Mouse (Mus musculus): ENCODE measurements around the gene Draxin.
"Not testable (repeated sequence)": the region's sequence is repeated elsewhere in the genome, so short reads cannot be mapped to it uniquely, and the experiment has no call there.

The Draxin gene

DNA sequence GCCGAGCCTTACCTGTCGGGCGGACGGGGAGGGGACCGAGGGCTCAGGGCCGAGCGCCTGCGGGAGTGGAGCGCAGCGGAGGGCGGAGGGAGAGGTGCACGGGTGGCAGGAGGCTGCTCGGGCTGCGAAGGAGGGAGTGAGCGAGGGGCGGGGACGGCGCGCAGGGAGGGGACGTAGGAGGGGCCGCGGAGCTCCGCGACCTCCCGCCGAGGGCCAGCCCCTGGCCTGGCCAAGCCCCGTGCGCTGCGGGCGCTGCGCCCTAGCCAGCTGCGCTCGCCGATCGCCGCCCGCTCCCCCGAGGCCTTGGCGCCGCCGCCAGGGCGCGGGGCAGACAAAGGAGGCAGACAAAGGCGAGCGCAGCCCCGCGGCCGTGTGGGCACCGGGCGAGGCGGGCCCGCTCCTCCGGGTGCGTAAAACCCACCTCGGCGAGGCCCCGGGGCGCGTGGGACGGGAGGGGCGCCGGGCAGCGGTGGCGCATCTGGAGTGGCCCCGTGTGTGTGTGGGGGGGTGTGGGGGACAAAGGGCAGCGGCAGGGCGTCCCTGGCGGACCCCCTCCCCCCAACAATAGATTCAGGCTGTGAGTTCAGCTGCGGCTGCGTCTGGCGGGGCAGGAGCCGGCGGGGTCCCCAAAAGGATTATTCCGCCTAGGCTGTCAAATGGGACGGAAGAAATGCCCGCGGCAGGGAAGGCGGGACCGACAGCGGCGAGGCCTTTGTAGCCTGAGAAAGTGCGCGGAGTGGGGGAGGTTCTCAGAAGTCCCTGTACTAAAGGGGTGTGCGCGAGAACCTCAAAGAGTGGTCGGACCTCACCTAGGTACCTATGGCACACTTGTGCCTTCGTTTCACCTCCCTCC is at the start of gene Draxin:
Gene Draxin, minus strand, starts transcription at position 138 of the 853 bp plus-strand sequence.
- peak; percentile 89 for DNase-seq

DNA sequence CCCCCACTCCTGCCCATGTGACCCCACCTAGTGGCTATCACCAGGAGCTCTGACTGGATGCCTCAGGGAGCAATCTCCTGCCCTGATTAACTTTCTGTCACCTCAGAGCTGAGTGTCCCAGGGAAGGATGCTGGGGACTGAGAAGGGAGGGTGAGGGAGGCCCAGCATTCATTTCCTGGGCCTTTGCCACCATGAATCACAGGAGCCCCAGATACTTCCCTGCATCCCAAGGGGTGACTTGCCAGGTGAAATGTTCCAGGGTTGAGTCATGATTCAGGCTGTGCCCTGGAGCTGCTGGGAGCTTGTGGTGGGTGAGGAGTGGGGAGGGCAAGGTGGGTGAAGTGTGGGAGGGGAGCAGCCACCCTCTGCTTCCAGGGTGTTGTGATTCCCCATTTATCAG is 47.2 kb upstream of the Draxin start:
- no peak for DNase-seq

DNA sequence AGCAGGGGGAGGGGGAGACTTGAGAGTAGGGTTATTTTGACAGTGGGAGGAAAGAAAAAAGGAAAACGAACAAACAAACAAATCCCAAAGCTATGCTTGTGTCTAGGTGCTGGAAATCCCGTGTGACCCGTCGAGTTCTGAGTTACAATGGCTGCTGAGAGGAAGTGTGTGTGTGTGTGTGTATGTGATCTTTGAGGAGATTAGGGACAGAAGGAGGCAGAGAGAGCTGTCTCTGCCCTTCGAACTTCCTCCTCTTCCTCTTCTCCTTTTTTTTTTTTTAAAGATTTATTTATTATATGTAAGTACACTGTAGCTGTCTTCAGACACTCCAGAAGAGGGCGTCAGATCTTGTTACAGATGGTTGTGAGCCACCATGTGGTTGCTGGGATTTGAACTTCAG is 46.1 kb upstream of the Draxin start:
- DNase-seq = not testable (repeated sequence)

DNA sequence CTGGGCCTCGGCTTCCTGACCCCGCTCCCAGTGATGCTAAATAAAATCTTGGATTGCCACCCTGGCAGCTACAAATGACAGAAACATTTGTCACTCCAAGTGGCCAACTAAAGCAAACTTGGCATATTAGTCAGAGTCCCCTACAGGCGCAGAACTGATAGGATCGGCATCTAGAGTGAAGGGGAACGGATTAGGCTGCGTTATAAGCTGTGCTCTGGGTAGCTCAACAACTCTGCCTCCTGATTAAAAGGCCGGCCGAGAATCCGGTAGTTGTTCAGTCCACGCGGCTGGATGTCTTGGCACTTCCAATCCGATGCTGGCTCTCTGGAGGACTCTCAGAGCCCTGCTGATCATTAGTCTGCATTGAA is 44.0 kb upstream of the Draxin start:
- no peak for DNase-seq

DNA sequence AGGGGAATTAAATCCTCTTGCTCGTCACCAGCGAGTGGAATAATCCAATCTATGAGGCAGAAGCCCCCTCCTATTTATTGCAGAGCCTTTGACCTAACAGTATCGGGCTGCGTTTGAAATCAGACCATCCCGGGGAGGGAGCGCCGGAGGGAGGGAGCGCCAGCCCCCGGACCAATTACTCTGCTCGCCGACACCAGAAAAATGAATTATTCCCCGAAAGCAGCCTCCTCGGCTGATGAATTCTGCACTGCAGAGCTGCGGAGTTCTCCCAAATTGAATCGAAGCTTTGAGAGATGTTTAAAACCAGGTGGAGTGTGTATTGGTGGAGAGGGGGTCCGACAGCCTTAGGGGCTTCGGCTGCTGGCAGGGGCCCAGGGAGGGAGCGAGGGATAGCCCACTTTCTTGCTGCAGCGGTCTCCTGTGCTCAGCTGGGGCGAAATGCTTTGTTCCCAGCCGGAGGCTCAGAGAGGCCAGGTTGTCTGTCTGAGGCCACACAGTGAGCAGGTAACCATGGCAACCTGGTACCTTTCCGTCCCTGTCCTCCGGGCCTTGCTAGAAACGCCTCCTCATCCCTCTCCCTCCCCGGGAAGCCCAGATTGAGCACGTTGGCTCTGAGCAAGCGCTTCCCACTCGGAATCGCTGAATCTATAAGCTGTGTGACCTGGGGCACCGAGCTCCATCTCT is 43.5 kb upstream of the Draxin start:
- peak; percentile 58 for DNase-seq

DNA sequence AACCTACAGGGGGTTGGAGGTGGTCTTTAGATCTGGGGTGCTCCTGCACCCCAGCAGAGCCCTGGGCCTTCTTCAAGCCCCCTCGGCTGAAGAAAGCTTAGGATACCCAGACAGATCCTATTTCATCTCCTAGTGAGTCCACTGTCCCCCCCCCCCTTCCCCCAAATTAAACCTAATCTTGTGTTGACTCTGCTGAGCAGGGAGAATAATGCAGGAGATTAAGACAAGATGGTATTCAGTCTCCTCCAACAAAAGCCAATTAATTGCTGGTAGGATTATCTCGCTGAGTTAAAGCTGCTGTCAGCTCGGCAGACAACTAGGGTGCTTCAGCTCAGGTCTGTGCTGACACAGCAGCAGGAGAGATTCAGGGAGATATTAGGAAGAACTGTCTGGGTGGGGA is 40.8 kb upstream of the Draxin start:
- DNase-seq = no peak

DNA sequence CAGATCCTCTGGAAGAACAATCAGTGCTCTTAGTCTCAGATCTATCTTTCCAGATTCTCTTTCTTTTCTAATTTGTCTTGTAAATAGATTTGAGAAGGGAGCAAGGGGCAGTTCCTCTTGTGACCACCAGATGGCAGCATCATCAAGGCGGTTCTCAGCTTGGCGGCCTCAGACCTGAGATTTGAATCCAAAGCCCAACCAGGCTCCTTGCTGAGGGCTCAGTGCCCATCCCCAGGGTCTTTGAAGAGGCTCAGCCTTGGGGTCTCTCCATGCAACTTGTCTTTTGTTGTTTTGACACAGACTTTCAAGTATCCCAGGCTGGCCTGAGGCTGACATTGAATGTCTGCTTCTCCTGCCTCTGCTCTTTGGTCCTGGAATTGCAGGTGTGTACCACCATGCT is 40.3 kb upstream of the Draxin start:
- peak; percentile 68 for DNase-seq

DNA sequence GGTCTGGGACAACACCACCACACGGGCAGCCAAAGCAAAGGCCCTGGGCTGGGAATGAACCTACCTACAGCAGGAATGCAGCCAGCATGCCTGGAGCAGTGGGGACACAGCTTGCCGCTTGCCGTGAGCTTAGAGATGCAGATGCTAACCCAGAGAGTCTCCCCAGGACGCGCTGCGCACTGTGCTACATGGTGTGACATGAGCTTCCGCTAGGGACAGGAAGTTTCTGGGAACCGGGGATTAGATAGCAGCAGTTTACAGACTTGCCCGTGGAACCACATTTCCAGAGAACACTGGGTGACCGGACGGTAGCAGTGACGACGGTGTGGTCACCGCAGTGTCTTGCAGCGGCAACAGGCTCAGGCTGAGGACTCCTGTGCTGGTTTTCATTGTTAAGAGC is 39.1 kb upstream of the Draxin start:
- DNase-seq = no peak

DNA sequence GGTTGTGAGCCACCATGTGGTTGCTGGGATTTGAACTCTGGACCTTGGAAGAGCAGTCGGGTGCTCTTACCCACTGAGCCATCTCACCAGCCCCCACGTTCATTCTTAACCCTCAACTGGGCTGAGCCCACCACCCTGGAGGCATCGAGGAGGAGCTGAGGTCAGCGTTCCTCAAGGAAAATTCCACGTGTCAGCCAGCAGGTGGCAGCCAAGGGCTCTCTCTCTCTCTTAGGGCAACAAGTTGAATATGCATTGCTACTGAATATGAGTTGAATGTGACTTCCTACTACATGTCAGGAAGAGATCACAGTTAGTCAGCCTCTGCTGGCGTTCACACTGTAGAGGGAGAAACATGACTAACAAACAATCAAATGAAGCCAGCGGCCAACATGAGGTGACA is 37.8 kb upstream of the Draxin start:
- DNase-seq = peak; percentile 70

DNA sequence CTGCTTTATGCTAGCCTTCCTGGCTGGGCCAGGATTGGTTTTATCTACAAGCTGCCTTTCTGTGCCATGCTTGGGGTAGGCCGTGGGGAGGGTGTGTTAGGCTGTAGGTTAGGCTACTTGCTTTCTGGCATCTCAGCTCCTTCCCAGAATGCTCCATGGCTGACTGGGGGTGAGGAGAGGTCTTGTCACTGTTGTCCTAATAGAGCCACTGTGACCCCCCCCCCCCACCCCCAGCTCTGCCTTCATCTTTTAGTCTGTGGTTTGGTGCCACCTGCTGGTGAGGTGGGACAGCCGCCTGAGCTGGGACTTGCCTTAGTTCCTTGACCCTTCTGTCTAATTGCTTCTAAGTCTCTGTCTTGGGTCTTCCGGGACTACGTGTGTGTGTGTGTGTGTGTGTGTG is 36.5 kb upstream of the Draxin start:
- DNase-seq = peak; percentile 79

DNA sequence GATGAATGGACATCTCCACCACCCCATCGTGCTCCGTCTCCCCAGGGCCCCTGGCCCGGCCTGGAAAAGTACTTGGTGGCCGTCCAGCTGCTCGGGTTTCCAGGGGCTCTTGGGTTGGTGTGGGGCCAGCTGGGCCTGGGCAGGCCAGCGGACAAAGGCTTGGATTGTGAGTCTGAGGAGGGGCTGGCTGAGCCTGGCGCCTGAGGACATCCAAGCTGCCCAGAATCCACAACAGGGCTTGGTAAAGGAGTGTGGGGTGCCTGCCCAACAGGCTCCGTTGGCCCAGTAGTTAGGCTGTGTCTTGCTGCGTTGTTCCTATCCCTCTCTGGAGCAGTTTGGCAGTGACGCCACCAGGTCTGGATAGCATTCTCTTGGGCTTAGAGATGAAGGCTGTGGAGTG is 35.9 kb upstream of the Draxin start:
- DNase-seq = no peak

DNA sequence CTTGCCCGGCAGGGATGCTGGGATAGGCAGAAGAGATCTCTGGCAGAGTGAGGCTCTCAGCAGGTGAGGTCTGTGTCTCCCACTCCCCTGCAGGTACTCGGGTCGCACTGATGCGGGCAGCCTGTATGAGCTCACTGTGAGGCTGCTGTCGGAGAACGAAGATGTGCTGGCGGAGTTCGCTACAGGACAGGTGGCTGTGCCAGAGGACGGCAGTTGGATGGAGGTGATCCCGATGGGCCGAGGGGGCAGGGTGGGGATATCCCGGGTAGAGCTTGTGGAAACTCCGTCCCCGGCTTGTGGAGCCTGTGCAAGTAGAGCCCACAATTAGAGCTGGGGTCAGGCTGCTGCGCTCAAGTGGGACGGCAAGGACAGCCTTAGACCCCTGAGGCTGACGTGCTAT is 35.1 kb upstream of the Draxin start:
- no peak for DNase-seq

DNA sequence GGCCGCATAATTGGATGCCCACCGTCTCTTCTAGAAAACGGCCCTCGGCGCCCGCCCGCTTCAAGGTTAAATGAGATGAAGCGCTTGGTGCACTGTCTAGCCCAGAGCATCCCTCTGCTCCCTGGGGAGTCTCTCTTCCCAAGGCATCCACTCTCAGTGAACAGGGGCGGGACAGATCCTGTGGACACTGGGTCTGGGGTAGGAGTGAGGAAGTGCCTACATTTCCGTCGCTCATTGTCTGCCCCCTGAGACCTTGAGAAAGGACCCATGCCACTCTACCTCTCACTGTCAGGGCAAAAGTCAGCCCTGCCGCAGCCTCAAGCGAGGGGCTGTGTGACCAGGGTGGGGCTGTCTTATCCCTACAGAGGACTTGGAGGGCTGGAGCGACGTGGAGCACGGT is 34.0 kb upstream of the Draxin start:
- no peak for DNase-seq

DNA sequence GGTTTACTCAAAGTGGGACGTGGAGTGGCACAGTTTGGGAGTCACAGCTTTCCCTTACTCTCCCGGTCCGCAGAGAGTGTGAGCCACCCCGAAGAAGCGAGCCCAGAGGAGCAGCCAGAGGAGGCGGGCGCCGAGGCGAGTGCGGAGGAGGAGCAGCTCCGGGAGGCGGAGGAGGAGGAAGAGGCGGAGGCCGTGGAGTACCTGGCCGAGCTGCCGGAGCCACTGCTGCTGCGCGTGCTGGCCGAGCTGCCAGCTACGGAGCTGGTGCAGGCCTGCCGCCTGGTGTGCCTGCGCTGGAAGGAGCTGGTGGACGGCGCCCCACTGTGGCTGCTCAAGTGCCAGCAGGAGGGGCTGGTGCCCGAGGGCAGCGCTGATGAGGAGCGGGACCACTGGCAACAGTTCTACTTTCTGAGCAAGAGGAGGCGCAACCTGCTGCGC is 33.5 kb upstream of the Draxin start:
- DNase-seq = peak; percentile 88

DNA sequence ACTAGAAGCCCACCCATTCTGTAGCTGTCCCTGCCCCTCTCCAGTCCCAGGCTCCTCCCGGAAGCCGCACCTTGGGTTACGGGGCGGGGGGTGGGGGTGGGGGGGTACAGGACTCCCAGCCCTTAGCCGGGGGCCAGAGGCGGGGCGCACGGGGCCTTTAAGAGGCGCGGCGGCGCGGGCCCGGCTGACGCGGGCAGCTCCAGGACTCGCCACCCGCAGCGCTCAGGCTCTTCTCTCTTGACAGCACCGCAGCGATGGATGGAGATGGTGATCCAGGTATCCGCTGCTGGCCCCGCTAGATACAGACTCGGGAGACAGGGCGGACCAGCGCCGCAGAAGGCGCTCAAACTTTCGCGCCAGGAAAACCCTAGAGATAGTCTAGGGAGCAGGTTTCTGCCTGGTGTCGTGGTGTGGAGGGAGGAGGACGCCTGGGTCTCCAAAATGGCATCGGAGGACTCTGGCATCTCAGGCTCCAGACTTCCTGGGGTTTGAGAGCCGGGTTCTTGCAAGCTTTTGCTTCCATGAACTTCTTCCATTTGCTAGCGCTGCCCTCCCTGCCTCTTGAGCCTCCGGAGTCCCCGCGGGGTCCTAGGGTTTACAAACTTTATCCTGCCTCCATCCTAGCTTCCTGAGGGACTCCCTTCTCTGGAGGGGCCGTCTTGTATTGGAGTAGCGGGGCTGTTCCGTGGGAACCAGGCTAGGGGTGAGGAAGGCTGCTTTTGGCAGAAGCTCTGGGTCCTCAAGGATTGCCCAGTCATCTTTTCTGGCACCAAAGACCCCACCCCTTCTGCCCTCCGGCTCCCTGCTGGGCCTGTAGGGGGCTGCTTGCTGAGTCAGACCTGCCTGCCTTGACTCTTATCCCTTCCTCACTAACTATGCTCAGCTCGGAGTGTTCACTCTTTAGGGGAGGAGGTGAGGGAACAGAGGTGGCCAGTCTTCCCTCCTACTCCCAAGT is 30.2 kb upstream of the Draxin start, which contains the start of the genes Fbxo44 and Fbxo2:
Gene Fbxo44, minus strand, starts transcription at position 47 of the 955 bp plus-strand sequence.
Gene Fbxo2, plus strand, starts transcription at position 186 of the 955 bp plus-strand sequence.
- DNase-seq = peak; percentile 76

DNA sequence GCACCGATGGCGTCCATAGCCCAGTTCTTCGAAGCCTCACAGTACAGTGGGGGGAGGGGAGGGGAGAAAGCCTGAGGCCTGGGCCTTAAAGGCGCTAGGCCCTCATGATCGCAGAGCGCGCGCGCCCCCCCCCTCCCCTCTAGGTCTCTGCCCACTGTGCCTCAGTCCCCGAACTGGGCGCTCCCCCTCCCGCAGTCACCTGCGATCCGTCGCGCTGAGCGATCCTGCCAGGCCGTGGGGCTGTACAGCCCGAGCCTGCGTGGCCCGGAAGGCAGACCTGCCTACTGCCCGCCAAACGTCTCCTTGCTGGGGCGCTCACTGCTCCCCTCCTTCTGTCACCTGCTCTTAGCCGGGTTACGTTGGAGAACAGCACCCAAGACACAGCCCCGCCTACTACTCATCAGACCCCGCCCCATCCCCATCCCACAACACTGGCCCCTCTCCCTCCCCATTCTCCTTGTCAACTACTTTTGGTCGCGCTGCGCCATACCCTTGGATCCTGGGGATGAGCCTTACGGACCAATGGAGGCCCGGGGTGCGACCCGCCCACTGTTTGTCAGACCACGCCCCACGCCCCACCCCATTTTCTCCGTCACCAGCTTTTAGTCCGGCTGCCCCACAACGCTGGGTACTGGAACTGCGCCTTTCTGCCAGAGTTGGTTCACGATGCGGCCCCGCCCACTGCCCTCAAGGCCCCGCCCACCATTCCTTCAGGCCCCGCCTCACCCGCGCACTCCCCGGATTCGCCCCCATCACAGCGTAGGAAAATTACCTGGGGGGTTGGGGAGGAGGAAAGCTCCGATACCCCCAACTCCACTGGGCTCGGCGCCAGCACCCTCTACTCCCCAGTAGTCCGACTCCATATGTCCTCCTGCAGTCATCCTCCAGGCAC is 29.3 kb upstream of the Draxin start:
- DNase-seq = peak; percentile 95

DNA sequence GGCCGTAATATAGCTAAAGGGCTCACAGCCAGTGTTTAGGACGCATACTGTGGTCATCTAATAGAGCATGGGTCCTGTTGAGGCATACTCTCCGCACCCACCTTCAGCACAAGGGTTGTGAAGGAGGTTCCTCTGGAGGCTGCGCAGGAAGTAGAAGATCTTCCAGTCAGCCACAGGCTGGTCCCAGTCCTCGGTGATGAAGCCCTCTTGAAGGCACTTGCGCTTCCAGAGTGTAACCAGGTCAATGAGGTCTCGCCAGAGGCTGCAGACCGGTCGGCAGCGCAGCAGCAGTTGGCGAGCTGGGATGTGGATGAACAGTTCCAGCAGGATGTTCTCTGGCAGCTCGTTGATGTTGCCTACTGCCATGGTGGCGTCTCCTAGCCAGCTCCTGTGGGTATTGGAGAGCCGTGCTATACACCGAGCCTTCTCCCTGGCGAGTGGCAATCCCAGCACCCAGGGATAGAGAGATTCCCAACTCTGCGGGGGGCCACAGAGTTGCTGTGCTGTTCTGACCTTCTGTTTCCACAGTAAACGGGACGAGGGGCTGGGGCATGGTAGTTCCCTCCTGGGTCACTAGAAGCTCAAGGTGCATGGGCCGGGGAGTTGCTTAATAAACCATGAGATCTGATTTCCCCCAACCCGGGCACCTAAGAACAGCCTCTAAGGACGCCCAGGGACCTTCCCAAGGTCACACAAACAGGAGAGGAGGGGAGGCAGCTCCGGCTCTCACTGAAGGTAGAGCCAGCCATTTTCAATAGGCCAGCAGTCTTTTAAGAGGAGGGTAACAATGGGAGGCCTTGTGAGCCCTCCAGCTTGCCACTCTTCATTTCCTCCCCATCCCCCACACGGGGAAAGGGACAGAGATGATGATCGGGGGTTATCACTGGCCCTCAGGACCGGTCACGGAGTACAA is 28.2 kb upstream of the Draxin start:
- peak; percentile 64 for DNase-seq

DNA sequence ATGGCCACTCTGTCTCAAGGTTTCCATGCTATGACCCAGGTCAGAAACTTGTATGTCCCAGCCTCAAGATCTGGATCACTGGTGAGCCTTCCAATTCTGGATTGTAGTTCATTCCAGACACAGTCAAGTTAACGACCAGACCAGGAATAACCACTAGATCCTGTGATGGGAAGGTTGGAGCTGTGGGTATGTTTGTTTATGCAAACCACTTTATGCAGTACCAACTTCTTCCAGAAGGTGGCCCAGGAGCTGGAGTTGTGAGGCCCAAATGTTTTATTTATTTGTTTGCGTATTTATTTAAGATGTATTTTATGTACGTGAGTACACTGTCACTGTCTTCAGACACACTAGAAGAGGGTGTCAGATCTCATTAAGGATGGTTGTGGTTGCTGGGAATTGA is 24.5 kb upstream of the Draxin start:
- peak; percentile 67 for DNase-seq

DNA sequence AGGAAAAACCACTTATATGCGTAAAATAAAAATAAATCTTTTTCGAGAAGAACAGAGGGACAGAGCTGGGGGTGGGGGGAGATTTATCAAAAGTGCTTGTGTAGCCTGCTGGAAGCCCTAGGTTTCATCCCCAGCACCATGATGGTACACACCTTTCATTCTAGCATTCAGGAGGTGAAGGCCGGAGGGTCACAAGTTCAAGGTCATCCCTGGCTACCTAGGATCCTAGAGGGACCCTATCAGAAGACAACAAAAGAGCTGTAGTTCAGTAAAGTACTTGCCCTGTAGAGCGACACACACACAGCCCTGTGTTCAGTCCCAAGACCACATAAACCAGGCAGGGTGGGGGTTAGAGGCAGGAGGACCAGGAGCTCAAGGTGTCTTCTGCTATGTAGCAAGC is 23.5 kb upstream of the Draxin start:
- DNase-seq = no peak

DNA sequence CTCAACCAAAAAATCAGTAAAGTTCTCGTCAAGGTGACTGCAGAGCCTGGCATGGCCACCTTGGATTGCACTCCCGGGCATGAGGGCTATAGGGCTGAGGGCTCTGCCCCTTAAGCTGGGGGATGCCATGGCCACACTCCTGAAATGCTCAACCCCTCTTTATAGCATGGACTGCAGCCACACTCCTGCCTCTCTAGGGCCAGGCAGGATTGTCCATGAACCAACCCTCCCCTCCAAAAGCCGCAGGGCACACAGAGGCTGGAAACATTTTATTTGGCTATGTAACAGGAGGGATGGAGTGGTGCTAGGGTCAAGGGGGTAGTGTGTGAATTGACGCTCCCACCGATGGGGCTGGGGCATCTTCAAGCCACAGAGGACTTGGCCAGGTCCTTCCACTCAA is 22.0 kb upstream of the Draxin start:
- DNase-seq = no peak

Measured in embryo, embryonic 11 days (tissue).